Mouse (Mus musculus) embryonic facial prominence, embryonic 14.5 days (tissue): ENCODE measurements at regions not wholly inside any gene's neighbourhood (a gene's known extent, or its start where the extent isn't known, plus 50 kb on each side); places are given as distances from the start of the nearest gene placed in this dataset.
A peak's percentile ranks its signal among the peaks of the same experiment; 100 is the strongest.

ENCODE experiments used
- ATAC-seq: fragments of 200-750 bp; cut with Nextera tagmentation; 2 replicates; pipeline ENCODE4 v1.8.0; 2017; ENCODE audit warnings: low read depth, moderate number of reproducible peaks, moderate TSS enrichment
- DNase-seq: peaks from one replicate; pipeline ENCODE4 v3.0.0-alpha.2; 2015; ENCODE audit warnings: low spot score
- H3K27ac ChIP-seq: fragments of 300-500 bp; sonication (generic); replicated peaks from 2 replicates; pipeline ENCODE4 v1.5.1; 2014; ENCODE audit warnings: low read depth, mild to moderate bottlenecking, low read length, moderate library complexity
- H3K27me3 ChIP-seq: fragments of 300-500 bp; sonication (generic); replicated peaks from 2 replicates; pipeline ENCODE4 v1.6.1; 2014; ENCODE audit warnings: low read length; ENCODE audit not compliant: control insufficient read depth, insufficient read depth
- H3K36me3 ChIP-seq: fragments of 300-500 bp; sonication (generic); 2 replicates; pipeline ENCODE4 v1.6.1; 2014; ENCODE audit warnings: low read length, mixed read lengths; ENCODE audit not compliant: control insufficient read depth, insufficient read depth
- H3K4me1 ChIP-seq: fragments of 300-500 bp; sonication (generic); 2 replicates; pipeline ENCODE4 v1.6.1; 2014; ENCODE audit warnings: antibody characterized with exemption, low read length; ENCODE audit not compliant: control insufficient read depth, insufficient read depth
- H3K4me2 ChIP-seq: fragments of 300-500 bp; sonication (generic); 2 replicates; pipeline ENCODE4 v1.6.1; 2014; ENCODE audit warnings: low read depth, mild to moderate bottlenecking, low read length, moderate library complexity, mixed read lengths
- H3K4me3 ChIP-seq: fragments of 300-500 bp; sonication (generic); 2 replicates; pipeline ENCODE4 v1.5.1; 2014; ENCODE audit warnings: low read depth, mild to moderate bottlenecking, low read length
- H3K9ac ChIP-seq: fragments of 300-500 bp; sonication (generic); 2 replicates; pipeline ENCODE4 v1.6.1; 2014; ENCODE audit warnings: low read depth, mild to moderate bottlenecking, low read length, moderate library complexity, mixed read lengths
- H3K9me3 ChIP-seq: fragments of 300-500 bp; sonication (generic); 2 replicates; pipeline ENCODE4 v1.6.1; 2016; ENCODE audit warnings: low read length; ENCODE audit not compliant: control insufficient read depth
- WGBS: fragments of 180-500 bp; shearing (Covaris S2); extraction: QIAGEN DNeasy Blood & Tissue Kit; methylation state at CpG from one replicate; pipeline ENCODE4 v1.1.7; 2014; 5-methylcytosine and 5-hydroxymethylcytosine counted together

GRCm38 (mm10) chr3:56302346-56303185, 119.1 kb upstream of the Nbea start:
- peaks cover 15% of the 10 kb centered on the region for H3K4me1 ChIP-seq
- no peak overlapping the region for H3K9ac ChIP-seq
- 0 out of 2 replicates have a peak overlapping the region, but pooled peaks have one; percentile 1 for H3K4me2 ChIP-seq
- no peaks in the 10 kb centered on the region for H3K9me3 ChIP-seq
- H3K36me3 ChIP-seq = no peaks in the 10 kb centered on the region
- peak; percentile 89 for DNase-seq
- 15% methylated on average over 7 of the region's 7 CpGs for WGBS
- no peaks in the 10 kb centered on the region for H3K27me3 ChIP-seq
- no peak for ATAC-seq
- peak overlapping the region; percentile 13; the same call in 1 of the 2 replicates for H3K27ac ChIP-seq
- H3K4me3 ChIP-seq = no peak overlapping the region

GRCm38 (mm10) chr3:56300769-56301168, 117.3 kb upstream of the Nbea start:
- Histone ChIP-seq H3K4me3 (no peak overlapping the region), H3K36me3 (no peaks in the 10 kb centered on the region), H3K4me1 (peaks cover 15% of the 10 kb centered on the region), H3K4me2 (no peak overlapping the region), H3K27ac (no peak overlapping the region), H3K27me3 (no peaks in the 10 kb centered on the region), H3K9me3 (no peaks in the 10 kb centered on the region), H3K9ac (no peak overlapping the region)
- DNase-seq = peak; percentile 5
- ATAC-seq = no peak
- 92% methylated on average over 1 of the region's 1 CpGs for WGBS

- no peak overlapping the region for H3K27ac ChIP-seq
- WGBS = 84% methylated on average over 7 of the region's 7 CpGs
- no peak overlapping the region for H3K9ac ChIP-seq
- H3K9me3 ChIP-seq = no peaks in the 10 kb centered on the region
- no peaks in the 10 kb centered on the region for H3K27me3 ChIP-seq
- H3K4me2 ChIP-seq = no peak overlapping the region
- ATAC-seq (no peak), DNase-seq (no peak)
- H3K4me1 ChIP-seq = no peaks in the 10 kb centered on the region
- no peaks in the 10 kb centered on the region for H3K36me3 ChIP-seq
- no peak overlapping the region for H3K4me3 ChIP-seq
Measured at GRCm38 (mm10) chr3:56295578-56295977, 112.1 kb upstream of the Nbea start.

GRCm38 (mm10) chr3:56281507-56281906, 98.0 kb upstream of the Nbea start:
- H3K27me3 ChIP-seq = no peaks in the 10 kb centered on the region

GRCm38 (mm10) chr3:56280330-56280957, 96.9 kb upstream of the Nbea start:
- ATAC-seq (no peak), DNase-seq (peak; percentile 53)
- Histone ChIP-seq H3K4me2 (no peak overlapping the region), H3K9ac (no peak overlapping the region), H3K27ac (no peak overlapping the region), H3K9me3 (no peaks in the 10 kb centered on the region), H3K4me1 (no peaks in the 10 kb centered on the region), H3K4me3 (no peak overlapping the region), H3K36me3 (no peaks in the 10 kb centered on the region), H3K27me3 (no peaks in the 10 kb centered on the region)
- WGBS = 71% methylated on average over 6 of the region's 6 CpGs

More at GRCm38 (mm10) chr3:56281507-56281906, 98.0 kb upstream of the Nbea start:
- H3K36me3 ChIP-seq = no peaks in the 10 kb centered on the region
- no peak overlapping the region for H3K4me3 ChIP-seq
- no peak overlapping the region for H3K27ac ChIP-seq
- no peak overlapping the region for H3K4me2 ChIP-seq
- 90% methylated on average over 5 of the region's 5 CpGs for WGBS
- no peak overlapping the region for H3K9ac ChIP-seq
- no peaks in the 10 kb centered on the region for H3K4me1 ChIP-seq
- DNase-seq (no peak), ATAC-seq (no peak)
- H3K9me3 ChIP-seq = no peaks in the 10 kb centered on the region

GRCm38 (mm10) chr3:56272587-56272986, 89.1 kb upstream of the Nbea start:
- Histone ChIP-seq H3K27me3 (no peaks in the 10 kb centered on the region), H3K4me3 (no peak overlapping the region), H3K4me1 (no peaks in the 10 kb centered on the region), H3K9me3 (no peaks in the 10 kb centered on the region), H3K36me3 (no peaks in the 10 kb centered on the region), H3K9ac (no peak overlapping the region), H3K4me2 (no peak overlapping the region), H3K27ac (no peak overlapping the region)
- ATAC-seq (no peak), DNase-seq (no peak)
- WGBS = 88% methylated on average over 3 of the region's 3 CpGs

GRCm38 (mm10) chr3:56270241-56270830, 86.8 kb upstream of the Nbea start:
- Histone ChIP-seq H3K36me3 (no peaks in the 10 kb centered on the region), H3K9ac (no peak overlapping the region), H3K27me3 (no peaks in the 10 kb centered on the region), H3K4me2 (no peak overlapping the region), H3K4me1 (no peaks in the 10 kb centered on the region), H3K27ac (no peak overlapping the region; the same call in 1 of the 2 replicates), H3K9me3 (no peaks in the 10 kb centered on the region), H3K4me3 (no peak overlapping the region)
- ATAC-seq (no peak), DNase-seq (peak; percentile 11)
- WGBS = 66% methylated on average over 6 of the region's 6 CpGs

GRCm38 (mm10) chr3:56261800-56262561, 78.5 kb upstream of the Nbea start:
- no peak overlapping the region for H3K4me3 ChIP-seq
- H3K9ac ChIP-seq = no peak overlapping the region
- no peak overlapping the region for H3K4me2 ChIP-seq
- H3K36me3 ChIP-seq = no peaks in the 10 kb centered on the region
- H3K27ac ChIP-seq = no peak overlapping the region
- ATAC-seq (no peak), DNase-seq (peak; percentile 11)
- H3K9me3 ChIP-seq = no peaks in the 10 kb centered on the region
- WGBS = 67% methylated on average over 3 of the region's 3 CpGs
- no peaks in the 10 kb centered on the region for H3K4me1 ChIP-seq
- no peaks in the 10 kb centered on the region for H3K27me3 ChIP-seq
